Mouse (Mus musculus) limb, embryonic 11.5 days (tissue): Measurements from ENCODE around the gene Spi1. TPM values are rescaled to one million over a fixed set of nuclear protein-coding genes. Genes with fewer than 3 reads are reported as not detected.

Experiments
- ATAC-seq: fragments of 200-750 bp; cut with Nextera tagmentation; 2 replicates; pipeline ENCODE4 v1.8.0; 2017; ENCODE audit warnings: low read depth; ENCODE audit not compliant: insufficient number of reproducible peaks, low FRiP score, low TSS enrichment
- DNase-seq: peaks from one replicate; pipeline ENCODE4 v3.0.0-alpha.2; 2015; ENCODE audit warnings: low spot score
- H3K27ac ChIP-seq: fragments of 300-500 bp; sonication (generic); replicated peaks from 2 replicates; pipeline ENCODE4 v1.5.1; 2014; ENCODE audit warnings: low read depth, mild to moderate bottlenecking, low read length
- H3K27me3 ChIP-seq: fragments of 300-500 bp; sonication (generic); 2 replicates; pipeline ENCODE4 v1.6.1; 2014; ENCODE audit warnings: mild to moderate bottlenecking, low read length, mixed read lengths; ENCODE audit not compliant: control insufficient read depth, insufficient read depth
- H3K36me3 ChIP-seq: fragments of 300-500 bp; sonication (generic); 2 replicates; pipeline ENCODE4 v1.6.1; 2014; ENCODE audit warnings: mild to moderate bottlenecking, low read length, moderate library complexity, mixed read lengths; ENCODE audit not compliant: control insufficient read depth, insufficient read depth
- H3K4me1 ChIP-seq: fragments of 300-500 bp; sonication (generic); 2 replicates; pipeline ENCODE4 v1.6.1; 2014; ENCODE audit warnings: low read length, mixed read lengths; ENCODE audit not compliant: control insufficient read depth, insufficient read depth
- H3K4me2 ChIP-seq: fragments of 300-500 bp; sonication (generic); 2 replicates; pipeline ENCODE4 v1.6.1; 2014; ENCODE audit warnings: low read depth, mild to moderate bottlenecking, moderate library complexity; ENCODE audit not compliant: severe bottlenecking
- H3K4me3 ChIP-seq: fragments of 300-500 bp; sonication (generic); 2 replicates; pipeline ENCODE4 v1.5.1; 2014; ENCODE audit warnings: low read depth, low read length
- H3K9ac ChIP-seq: fragments of 300-500 bp; sonication (generic); 2 replicates; pipeline ENCODE4 v1.6.1; 2014; ENCODE audit warnings: mild to moderate bottlenecking, low read length
- H3K9me3 ChIP-seq: fragments of 300-500 bp; sonication (generic); 2 replicates; pipeline ENCODE4 v1.6.1; 2016; ENCODE audit warnings: low read length; ENCODE audit not compliant: control insufficient read depth
- WGBS: fragments of 180-500 bp; shearing (Covaris S2); extraction: QIAGEN DNeasy Blood & Tissue Kit; methylation state at CpG from one replicate; pipeline ENCODE4 v1.1.7; 2014; 5-methylcytosine and 5-hydroxymethylcytosine counted together
- polyA plus RNA-seq: library from polyadenylated mRNA; unstranded; fragments of >200 nt; fragmentation: Nextera tagmentation; extraction: Ambion mirVana; gene quantifications from 2 replicates; pipeline ENCODE4 v1.2.1, GENCODE M21; 2014

Spi1 gene
- polyA plus RNA-seq, 1 experiment from 2014 or later: 1.9 TPM

GRCm38 (mm10) chr2:91132035-91132434, 49.8 kb downstream of the Spi1 start:
- Histone ChIP-seq H3K9me3 (no peaks in the 10 kb centered on the region), H3K27ac (no peak overlapping the region), H3K9ac (no peak overlapping the region), H3K36me3 (no peaks in the 10 kb centered on the region), H3K27me3 (no peaks in the 10 kb centered on the region), H3K4me1 (no peaks in the 10 kb centered on the region), H3K4me2 (no peak overlapping the region), H3K4me3 (no peak overlapping the region)
- WGBS: 83% methylated on average over 3 of the region's 3 CpGs
- DNase-seq (no peak), ATAC-seq (no peak)

- Histone ChIP-seq H3K4me2 (no peak overlapping the region), H3K9ac (no peak overlapping the region), H3K4me1 (no peaks in the 10 kb centered on the region), H3K27ac (no peak overlapping the region), H3K27me3 (no peaks in the 10 kb centered on the region), H3K4me3 (no peak overlapping the region), H3K36me3 (no peaks in the 10 kb centered on the region), H3K9me3 (no peaks in the 10 kb centered on the region)
- ATAC-seq (no peak), DNase-seq (no peak)
- WGBS: 86% methylated on average over 11 of the region's 11 CpGs
Observed at GRCm38 (mm10) chr2:91136513-91137412, 54.6 kb downstream of the Spi1 start.

DNA sequence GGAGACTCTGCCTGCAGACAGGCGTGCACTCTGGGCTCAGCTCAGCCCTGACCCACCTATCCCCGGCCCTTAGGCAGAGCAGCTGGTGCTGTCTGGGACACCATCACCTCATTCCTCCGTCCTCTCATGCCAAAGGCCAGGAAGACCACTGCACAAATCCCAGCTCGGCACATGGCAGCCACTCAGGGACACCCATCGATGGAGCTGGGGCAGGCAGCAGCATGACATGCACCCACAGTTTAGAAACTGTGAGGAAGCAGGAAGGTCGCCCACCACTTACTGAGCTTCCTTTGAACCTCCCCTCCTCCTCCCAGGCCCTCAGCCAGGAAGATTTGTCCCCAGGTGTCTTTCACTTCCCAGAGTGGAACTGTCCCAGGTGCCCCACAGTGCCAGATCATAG, 55.3 kb downstream of the Spi1 start:
- no peak overlapping the region for H3K27ac ChIP-seq
- no peaks in the 10 kb centered on the region for H3K27me3 ChIP-seq
- H3K9me3 ChIP-seq: no peaks in the 10 kb centered on the region
- H3K4me1 ChIP-seq: no peaks in the 10 kb centered on the region
- H3K9ac ChIP-seq: no peak overlapping the region
- H3K4me2 ChIP-seq: no peak overlapping the region
- DNase-seq (no peak), ATAC-seq (no peak)
- 75% methylated on average over 6 of the region's 6 CpGs for WGBS
- H3K4me3 ChIP-seq: no peak overlapping the region
- no peaks in the 10 kb centered on the region for H3K36me3 ChIP-seq

DNA sequence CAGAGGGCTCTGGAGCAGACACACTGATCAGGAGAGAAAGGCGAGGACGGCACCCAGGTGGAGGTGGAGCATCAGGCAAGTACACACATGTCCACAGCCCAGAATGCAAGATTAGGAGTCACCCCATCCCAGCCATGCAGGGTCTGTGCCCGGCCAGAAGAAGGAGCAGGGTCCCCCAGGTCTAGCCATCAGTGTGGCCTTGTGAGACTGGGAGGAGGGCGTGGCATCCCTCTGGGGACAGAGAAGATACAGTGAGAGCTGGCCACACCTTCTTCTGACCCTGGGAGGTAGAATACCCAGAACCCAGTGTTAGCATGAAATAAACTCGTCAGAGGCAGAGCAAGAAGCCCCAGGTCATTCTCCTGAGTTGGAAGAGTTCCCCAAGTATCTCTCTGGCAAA, 57.1 kb downstream of the Spi1 start:
- H3K4me2 ChIP-seq: no peak overlapping the region
- H3K27me3 ChIP-seq: no peaks in the 10 kb centered on the region
- DNase-seq (no peak), ATAC-seq (no peak)
- no peaks in the 10 kb centered on the region for H3K4me1 ChIP-seq
- H3K9me3 ChIP-seq: no peaks in the 10 kb centered on the region
- H3K9ac ChIP-seq: no peak overlapping the region
- no peak overlapping the region for H3K4me3 ChIP-seq
- 62% methylated on average over 5 of the region's 5 CpGs for WGBS
- H3K36me3 ChIP-seq: no peaks in the 10 kb centered on the region
- no peak overlapping the region for H3K27ac ChIP-seq

- Histone ChIP-seq H3K4me3 (no peak overlapping the region), H3K4me1 (no peaks in the 10 kb centered on the region), H3K36me3 (no peaks in the 10 kb centered on the region), H3K27ac (no peak overlapping the region), H3K27me3 (no peaks in the 10 kb centered on the region), H3K4me2 (no peak overlapping the region), H3K9ac (no peak overlapping the region), H3K9me3 (no peaks in the 10 kb centered on the region)
- DNase-seq (no peak), ATAC-seq (no peak)
- WGBS: 80% methylated on average over 8 of the region's 8 CpGs
Observed at GRCm38 (mm10) chr2:91139764-91140163, 57.6 kb downstream of the Spi1 start.

GRCm38 (mm10) chr2:91142920-91143319, 60.7 kb downstream of the Spi1 start:
- no peak overlapping the region for H3K4me2 ChIP-seq
- H3K4me1 ChIP-seq: no peaks in the 10 kb centered on the region
- ATAC-seq (no peak), DNase-seq (no peak)
- H3K27ac ChIP-seq: no peak overlapping the region
- 95% methylated on average over 6 of the region's 6 CpGs for WGBS
- no peak overlapping the region for H3K4me3 ChIP-seq
- H3K27me3 ChIP-seq: no peaks in the 10 kb centered on the region
- H3K36me3 ChIP-seq: no peaks in the 10 kb centered on the region
- H3K9me3 ChIP-seq: no peaks in the 10 kb centered on the region
- H3K9ac ChIP-seq: no peak overlapping the region

- Histone ChIP-seq H3K4me1 (no peaks in the 10 kb centered on the region), H3K27ac (no peak overlapping the region), H3K9ac (no peak overlapping the region), H3K36me3 (no peaks in the 10 kb centered on the region), H3K4me3 (no peak overlapping the region), H3K9me3 (no peaks in the 10 kb centered on the region), H3K27me3 (no peaks in the 10 kb centered on the region), H3K4me2 (no peak overlapping the region)
- ATAC-seq (no peak), DNase-seq (no peak)
- WGBS: 94% methylated on average over 11 of the region's 11 CpGs
Observed at GRCm38 (mm10) chr2:91143401-91143800, 61.2 kb downstream of the Spi1 start.

DNA sequence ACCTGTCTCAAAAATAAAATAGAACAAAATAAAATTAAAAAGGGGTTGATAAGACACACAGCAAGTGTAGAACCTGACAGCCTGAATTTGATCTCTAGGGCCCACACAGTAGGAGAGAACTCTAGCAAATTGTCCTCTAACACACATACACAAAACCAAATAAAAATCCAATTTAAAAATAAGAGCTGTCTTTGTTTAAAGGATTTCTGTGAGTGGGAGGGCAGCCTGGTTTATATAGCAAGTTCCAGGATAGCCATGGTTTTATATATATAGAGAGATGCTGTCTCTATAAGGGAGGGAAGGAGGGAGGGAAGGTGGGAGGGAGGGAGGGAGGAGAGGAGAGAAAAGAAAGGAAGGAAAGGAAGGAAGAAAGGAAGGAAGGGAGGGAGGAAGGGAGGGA, 65.9 kb downstream of the Spi1 start:
- ATAC-seq (no peak), DNase-seq (no peak)
- Histone ChIP-seq H3K27ac (no peak overlapping the region), H3K4me1 (no peaks in the 10 kb centered on the region), H3K4me2 (no peak overlapping the region), H3K9ac (no peak overlapping the region), H3K36me3 (0 out of 2 replicates have a peak, but pooled peaks cover 2% of the 10 kb centered on the region), H3K27me3 (no peaks in the 10 kb centered on the region), H3K4me3 (no peak overlapping the region), H3K9me3 (no peaks in the 10 kb centered on the region)

- H3K4me2 ChIP-seq: no peak overlapping the region
- no peak overlapping the region for H3K27ac ChIP-seq
- no peaks in the 10 kb centered on the region for H3K9me3 ChIP-seq
- DNase-seq (no peak), ATAC-seq (no peak)
- H3K36me3 ChIP-seq: peaks cover 2% of the 10 kb centered on the region; the same call in 1 of the 2 replicates
- no peaks in the 10 kb centered on the region for H3K27me3 ChIP-seq
- H3K9ac ChIP-seq: no peak overlapping the region
- H3K4me1 ChIP-seq: no peaks in the 10 kb centered on the region
- no peak overlapping the region for H3K4me3 ChIP-seq
- 70% methylated on average over 1 of the region's 1 CpGs for WGBS
Observed at GRCm38 (mm10) chr2:91151331-91151730, 69.1 kb downstream of the Spi1 start.
